Mouse (Mus musculus) MEL (cell line): ENCODE results near the gene Bgn. TPM values are rescaled to one million over a fixed set of nuclear protein-coding genes. Genes with fewer than 3 reads are reported as not detected.

Experiments
- DNase-seq: peaks from one replicate; pipeline ENCODE4 v3.0.0; 2011; ENCODE audit warnings: low read depth, low spot score
- H3K27ac ChIP-seq: 2 replicates; pipeline ENCODE4 v1.5.1; 2012; ENCODE audit warnings: low read depth, mild to moderate bottlenecking, control low read depth, low read length, moderate library complexity; ENCODE audit not compliant: control insufficient read depth
- H3K27me3 ChIP-seq, 2 experiments: fragments of 150-350 bp in 1 of 2; sonication (generic) in 1 of 2; 2 replicates each; pipeline ENCODE4 v1.6.1; 2012; ENCODE audit warnings: low read length in 2 of 2, mild to moderate bottlenecking in 2 of 2, improper control_type of control experiment in 1 of 2, moderate library complexity in 1 of 2; ENCODE audit not compliant: insufficient read depth in 2 of 2, control insufficient read depth in 1 of 2
- H3K36me3 ChIP-seq, 2 experiments: 2 replicates each; pipeline ENCODE4 v1.6.1; 2012 to 2014; ENCODE audit warnings: low read length in 2 of 2, improper control_type of control experiment in 1 of 2, inconsistent platforms in 1 of 2, mild to moderate bottlenecking in 1 of 2; ENCODE audit not compliant: insufficient read depth in 2 of 2, control insufficient read depth in 1 of 2
- H3K4me1 ChIP-seq, 2 experiments: fragments of 150-350 bp in 1 of 2; sonication (generic) in 1 of 2; 2 replicates each; pipeline ENCODE4 v1.6.1; 2012; ENCODE audit warnings: low read length in 2 of 2, improper control_type of control experiment in 1 of 2, mild to moderate bottlenecking in 1 of 2; ENCODE audit not compliant: insufficient read depth in 2 of 2, control insufficient read depth in 1 of 2
- H3K4me3 ChIP-seq, 2 experiments: fragments of 150-350 bp in 1 of 2; sonication (generic) in 1 of 2; 2 replicates each; pipeline ENCODE4 v1.5.1; 2012; ENCODE audit warnings: low read depth in 2 of 2, low read length in 2 of 2, mild to moderate bottlenecking in 2 of 2, moderate library complexity in 2 of 2, control low read depth in 1 of 2, improper control_type of control experiment in 1 of 2; ENCODE audit not compliant: control insufficient read depth in 1 of 2, insufficient read depth in 1 of 2
- H3K79me2 ChIP-seq: 2 replicates; pipeline ENCODE4 v1.6.1; 2012; ENCODE audit warnings: mild to moderate bottlenecking, low read length, moderate library complexity; ENCODE audit not compliant: control insufficient read depth, poor library complexity, insufficient read depth
- H3K9ac ChIP-seq: 2 replicates; pipeline ENCODE4 v1.6.1; 2012; ENCODE audit warnings: low read depth, mild to moderate bottlenecking, control low read depth, low read length, moderate library complexity; ENCODE audit not compliant: control insufficient read depth, poor library complexity, severe bottlenecking
- H3K9me3 ChIP-seq: fragments of 150-350 bp; sonication (generic); replicated peaks from 2 replicates; pipeline ENCODE4 v1.6.1; 2012; ENCODE audit warnings: mild to moderate bottlenecking, low read length, improper control_type of control experiment, moderate library complexity; ENCODE audit not compliant: insufficient read depth
- CHD1 ChIP-seq: IDR thresholded peaks from 2 replicates; pipeline ENCODE4 v1.6.1; 2012; ENCODE audit warnings: low read depth, mild to moderate bottlenecking, inconsistent platforms, low read length, improper control_type of control experiment
- CTCF ChIP-seq, 3 experiments: IDR thresholded peaks in 2 of 3; conservative IDR thresholded peaks in 1 of 3; 2 replicates each; pipeline ENCODE4 v1.5.1; 2011 to 2012; ENCODE audit warnings: low read length in 3 of 3, low read depth in 2 of 3, mild to moderate bottlenecking in 2 of 3, improper control_type of control experiment in 1 of 3, inconsistent platforms in 1 of 3, mixed read lengths in 1 of 3, moderate library complexity in 1 of 3; ENCODE audit not compliant: control insufficient read depth in 1 of 3, insufficient read depth in 1 of 3, poor library complexity in 1 of 3, severe bottlenecking in 1 of 3
- EP300 ChIP-seq, 2 experiments: IDR thresholded peaks; 2 replicates each; pipeline ENCODE4 v1.6.1; 2011; ENCODE audit warnings: improper control_type of control experiment in 2 of 2, low read length in 2 of 2, low read depth in 1 of 2, mild to moderate bottlenecking in 1 of 2
- HCFC1 ChIP-seq: IDR thresholded peaks from 2 replicates; pipeline ENCODE4 v1.6.1; 2012; ENCODE audit warnings: low read depth, mild to moderate bottlenecking, inconsistent platforms, low read length, improper control_type of control experiment, moderate library complexity
- MAFK ChIP-seq: IDR thresholded peaks from 2 replicates; pipeline ENCODE4 v1.6.1; 2011; ENCODE audit warnings: low read depth, mild to moderate bottlenecking, low read length, improper control_type of control experiment, borderline replicate concordance
- MAZ ChIP-seq: IDR thresholded peaks from 2 replicates; pipeline ENCODE4 v1.6.1; 2012; ENCODE audit warnings: low read depth, mild to moderate bottlenecking, inconsistent platforms, low read length, improper control_type of control experiment
- MEF2A ChIP-seq: IDR thresholded peaks from 2 replicates; pipeline ENCODE4 v1.6.1; 2014; ENCODE audit warnings: low read depth, mild to moderate bottlenecking, inconsistent platforms, low read length, improper control_type of control experiment; ENCODE audit not compliant: poor library complexity, insufficient replicate concordance, severe bottlenecking; ENCODE audit errors: extremely low read depth
- MXI1 ChIP-seq: IDR thresholded peaks from 2 replicates; pipeline ENCODE4 v1.6.1; 2011; ENCODE audit warnings: mild to moderate bottlenecking, low read depth, low read length, improper control_type of control experiment
- MYC ChIP-seq: IDR thresholded peaks from 2 replicates; pipeline ENCODE4 v1.6.1; 2011; ENCODE audit warnings: low read depth, mild to moderate bottlenecking, low read length, improper control_type of control experiment, moderate library complexity
- NRF1 ChIP-seq: IDR thresholded peaks from 2 replicates; pipeline ENCODE4 v1.6.1; 2014; ENCODE audit warnings: low read depth, mild to moderate bottlenecking, inconsistent platforms, low read length, improper control_type of control experiment, moderate library complexity; ENCODE audit not compliant: poor library complexity, insufficient read depth, severe bottlenecking
- POLR2AphosphoS5 ChIP-seq: IDR thresholded peaks from 2 replicates; pipeline ENCODE4 v1.6.1; 2012; ENCODE audit warnings: low read depth, borderline replicate concordance, mild to moderate bottlenecking, inconsistent platforms, low read length, moderate library complexity, mixed read lengths
- RCOR1 ChIP-seq: IDR thresholded peaks from 2 replicates; pipeline ENCODE4 v1.6.1; 2012; ENCODE audit warnings: low read depth, mild to moderate bottlenecking, inconsistent platforms, low read length, improper control_type of control experiment
- SMC3 ChIP-seq: IDR thresholded peaks from 2 replicates; pipeline ENCODE4 v1.6.1; 2011; ENCODE audit warnings: low read depth, low read length, improper control_type of control experiment
- TBP ChIP-seq: IDR thresholded peaks from 2 replicates; pipeline ENCODE4 v1.8.0; 2011; ENCODE audit warnings: low read depth, low read length, improper control_type of control experiment
- USF1 ChIP-seq: IDR thresholded peaks from 2 replicates; pipeline ENCODE4 v1.6.1; 2014; ENCODE audit warnings: low read depth, mild to moderate bottlenecking, inconsistent platforms, low read length, improper control_type of control experiment, moderate library complexity
- USF2 ChIP-seq, 2 experiments: IDR thresholded peaks; 2 replicates each; pipeline ENCODE4 v1.6.1; 2011 to 2012; ENCODE audit warnings: improper control_type of control experiment in 2 of 2, low read length in 2 of 2, borderline replicate concordance in 1 of 2, inconsistent platforms in 1 of 2, low read depth in 1 of 2, mild to moderate bottlenecking in 1 of 2; ENCODE audit not compliant: insufficient read depth in 1 of 2
- ZMIZ1 ChIP-seq: IDR thresholded peaks from 2 replicates; pipeline ENCODE4 v1.6.1; 2012; ENCODE audit warnings: low read depth, mild to moderate bottlenecking, inconsistent platforms, low read length, improper control_type of control experiment, moderate library complexity
- ZNF384 ChIP-seq: IDR thresholded peaks from 2 replicates; pipeline ENCODE4 v1.6.1; 2012; ENCODE audit warnings: low read depth, mild to moderate bottlenecking, inconsistent platforms, low read length, improper control_type of control experiment
- polyA plus RNA-seq, 2 experiments: library from polyadenylated mRNA; stranded (reverse) in 1 of 2; unstranded in 1 of 2; fragments of >175 nt in 1 of 2; fragments of >200 nt in 1 of 2; gene quantifications; 2 replicates each; pipeline versions ENCODE4 v1.2.1 to v1.2.4; 2012; ENCODE audit warnings: low replicate concordance in 2 of 2, low read depth in 1 of 2; ENCODE audit not compliant: insufficient read length in 2 of 2, insufficient read depth in 1 of 2, missing spikeins in 1 of 2
- total RNA-seq: library from RNA; depleted of rRNA; stranded (reverse); fragments of 300-350 nt; gene quantifications from 2 replicates; pipeline ENCODE4 v1.2.3, GENCODE M21; 2012

Gene Bgn
- total and polyA plus RNA-seq, 3 experiments, result not detected

DNA sequence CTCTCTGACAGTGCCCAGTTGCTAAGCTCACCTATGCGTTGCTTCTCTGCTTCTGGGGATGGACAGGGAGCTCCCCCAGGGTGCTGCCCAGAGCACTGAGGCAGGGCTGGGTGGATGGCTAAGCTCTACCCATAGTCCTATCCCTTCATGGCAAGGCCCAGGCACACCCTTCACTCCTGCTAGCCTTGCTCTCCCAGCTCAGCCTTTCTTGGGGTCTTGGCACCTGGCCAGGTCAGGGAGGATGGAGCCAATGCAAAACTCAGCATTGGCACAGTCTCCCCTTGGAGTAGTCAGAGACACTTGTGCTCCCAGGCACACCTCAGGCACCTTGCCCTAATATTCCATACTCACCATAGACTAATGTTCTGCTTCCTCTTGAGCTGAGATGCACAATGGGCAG lies 674 bp downstream of the Bgn start:
- H3K4me1 ChIP-seq, result no peaks in the 10 kb centered on the region
- H3K36me3 ChIP-seq, result no peaks in the 10 kb centered on the region
- TF ChIP-seq ZNF384 (no peak), MYC (no peak), CHD1 (no peak), CTCF (IDR thresholded peaks at IDR 0.05 in 2 of 3, conservative IDR thresholded peaks at IDR 0.05 in 1 of 3; ENCODE audit: control insufficient read depth in 1 of 3, insufficient read depth in 1 of 3, low read depth in 2 of 3, low read length in 3 of 3, poor library complexity in 1 of 3, severe bottlenecking in 1 of 3) (no peak), NRF1 (no peak), POLR2AphosphoS5 (no peak), MAFK (no peak), HCFC1 (no peak), RCOR1 (no peak), MXI1 (no peak)
- no peak overlapping the region for H3K9ac ChIP-seq
- no peak overlapping the region for H3K27ac ChIP-seq
- no peaks in the 10 kb centered on the region for H3K9me3 ChIP-seq
- H3K27me3 ChIP-seq, result no peaks in the 10 kb centered on the region
- no peak for DNase-seq
- H3K79me2 ChIP-seq, result no peaks in the 10 kb centered on the region
- H3K4me3 ChIP-seq, result no peak overlapping the region

- DNase-seq, result no peak
- TF ChIP-seq MXI1 (no peak), USF1 (no peak), POLR2AphosphoS5 (no peak), TBP (no peak), NRF1 (no peak), ZMIZ1 (no peak), SMC3 (no peak), MAZ (no peak), ZNF384 (no peak), EP300 (IDR thresholded peaks at IDR 0.05; ENCODE audit: low read depth in 1 of 2, low read length in 2 of 2) (no peak), MEF2A (no peak), USF2 (IDR thresholded peaks at IDR 0.05; ENCODE audit: borderline replicate concordance in 1 of 2, insufficient read depth in 1 of 2, low read depth in 1 of 2, low read length in 2 of 2) (no peak)
- Histone ChIP-seq H3K9ac (no peak overlapping the region), H3K27ac (no peak overlapping the region), H3K9me3 (no peaks in the 10 kb centered on the region), H3K36me3 (no peaks in the 10 kb centered on the region), H3K27me3 (no peaks in the 10 kb centered on the region), H3K79me2 (no peaks in the 10 kb centered on the region), H3K4me3 (no peak overlapping the region), H3K4me1 (no peaks in the 10 kb centered on the region)
These were observed 1.5 kb downstream of the Bgn start for GRCm38 (mm10) chrX:73484870-73485269.
